Mouse (Mus musculus) MEL (cell line): ENCODE measurements around the gene Cdc42bpb.

Experiments
- CTCF ChIP-seq, 3 experiments: IDR thresholded peaks in 2 of 3; conservative IDR thresholded peaks in 1 of 3; 2 replicates each; pipeline ENCODE4 v1.5.1; 2011 to 2012; ENCODE audit warnings: low read length in 3 of 3, low read depth in 2 of 3, mild to moderate bottlenecking in 2 of 3, improper control_type of control experiment in 1 of 3, inconsistent platforms in 1 of 3, mixed read lengths in 1 of 3, moderate library complexity in 1 of 3; ENCODE audit not compliant: control insufficient read depth in 1 of 3, insufficient read depth in 1 of 3, poor library complexity in 1 of 3, severe bottlenecking in 1 of 3
- GABPA ChIP-seq: IDR thresholded peaks from 2 replicates; pipeline ENCODE4 v1.6.1; 2012; ENCODE audit warnings: low read depth, mild to moderate bottlenecking, inconsistent platforms, low read length, improper control_type of control experiment, moderate library complexity
- GATA1 ChIP-seq: IDR thresholded peaks from 2 replicates; pipeline ENCODE4 v1.6.1; 2011; ENCODE audit warnings: low read depth, low read length, improper control_type of control experiment
- JUND ChIP-seq: IDR thresholded peaks from 2 replicates; pipeline ENCODE4 v1.6.1; 2011; ENCODE audit warnings: low read depth, mild to moderate bottlenecking, improper control_type of control experiment, low read length
- MAX ChIP-seq: IDR thresholded peaks from 2 replicates; pipeline ENCODE4 v1.6.1; 2011; ENCODE audit warnings: low read length, improper control_type of control experiment
- MAZ ChIP-seq: IDR thresholded peaks from 2 replicates; pipeline ENCODE4 v1.6.1; 2012; ENCODE audit warnings: low read depth, mild to moderate bottlenecking, inconsistent platforms, low read length, improper control_type of control experiment
- MXI1 ChIP-seq: IDR thresholded peaks from 2 replicates; pipeline ENCODE4 v1.6.1; 2011; ENCODE audit warnings: mild to moderate bottlenecking, low read depth, low read length, improper control_type of control experiment
- POLR2A ChIP-seq, 2 experiments: IDR thresholded peaks; 2 replicates each; pipeline ENCODE4 v1.6.1; 2011 to 2012; ENCODE audit warnings: low read length in 2 of 2, mild to moderate bottlenecking in 2 of 2, control low read depth in 1 of 2, improper control_type of control experiment in 1 of 2, low read depth in 1 of 2, moderate library complexity in 1 of 2; ENCODE audit not compliant: control insufficient read depth in 1 of 2, insufficient read depth in 1 of 2, poor library complexity in 1 of 2
- USF2 ChIP-seq, 2 experiments: IDR thresholded peaks; 2 replicates each; pipeline ENCODE4 v1.6.1; 2011 to 2012; ENCODE audit warnings: improper control_type of control experiment in 2 of 2, low read length in 2 of 2, borderline replicate concordance in 1 of 2, inconsistent platforms in 1 of 2, low read depth in 1 of 2, mild to moderate bottlenecking in 1 of 2; ENCODE audit not compliant: insufficient read depth in 1 of 2
- ZNF384 ChIP-seq: IDR thresholded peaks from 2 replicates; pipeline ENCODE4 v1.6.1; 2012; ENCODE audit warnings: low read depth, mild to moderate bottlenecking, inconsistent platforms, low read length, improper control_type of control experiment

DNA sequence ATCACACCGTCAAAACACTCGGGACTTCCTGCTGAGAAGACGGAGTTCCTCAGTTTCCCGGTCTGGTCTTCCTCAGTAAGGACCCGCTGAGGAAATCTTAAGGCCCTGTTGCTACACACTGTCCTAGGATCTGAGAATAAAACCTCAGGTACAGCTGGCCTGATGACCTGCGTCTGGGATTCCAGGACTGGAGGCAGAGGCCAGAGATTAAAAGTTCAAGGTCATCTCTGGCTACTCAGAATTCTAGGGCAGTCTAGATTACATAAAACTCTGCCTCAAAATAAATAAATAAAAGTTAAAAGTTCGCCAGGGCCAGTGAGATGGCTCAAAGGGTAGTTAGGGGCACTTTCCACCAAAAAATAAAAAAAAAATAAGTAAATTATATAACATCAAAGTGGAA lies 5.6 kb downstream of the Cdc42bpb start:
- TF ChIP-seq POLR2A (IDR thresholded peaks at IDR 0.05; ENCODE audit: control insufficient read depth in 1 of 2, insufficient read depth in 1 of 2, low read depth in 1 of 2, low read length in 2 of 2, poor library complexity in 1 of 2) (no peak), GABPA (no peak), MAZ (no peak), CTCF (IDR thresholded peaks at IDR 0.05 in 2 of 3, conservative IDR thresholded peaks at IDR 0.05 in 1 of 3; ENCODE audit: control insufficient read depth in 1 of 3, insufficient read depth in 1 of 3, low read depth in 2 of 3, low read length in 3 of 3, poor library complexity in 1 of 3, severe bottlenecking in 1 of 3) (no peak), GATA1 (no peak), MAX (no peak), ZNF384 (no peak), USF2 (IDR thresholded peaks at IDR 0.05; ENCODE audit: borderline replicate concordance in 1 of 2, insufficient read depth in 1 of 2, low read depth in 1 of 2, low read length in 2 of 2) (no peak), JUND (no peak), MXI1 (no peak)
